Mouse (Mus musculus): ENCODE data around the gene Catsper1.

Gene Catsper1

GRCm38 (mm10) chr19:5356080-5356479, 20.5 kb downstream of the Catsper1 start:
- no peak for DNase-seq

- no peak for DNase-seq
These were observed 26.6 kb downstream of the Catsper1 start for GRCm38 (mm10) chr19:5362186-5362585.

- no peak for DNase-seq
These were observed 28.6 kb downstream of the Catsper1 start for GRCm38 (mm10) chr19:5364124-5364523.

- no peak for DNase-seq
These were observed 30.2 kb downstream of the Catsper1 start for GRCm38 (mm10) chr19:5365751-5366150.

GRCm38 (mm10) chr19:5366175-5367052, 30.9 kb downstream of the Catsper1 start, which contains the start of gene Eif1ad:
Gene Eif1ad (plus strand): TSS chr19:5366741.
- DNase-seq: peak; percentile 94 to 96

- DNase-seq: no peak
These were observed 31.5 kb downstream of the Catsper1 start, which contains the start of gene Banf1 for GRCm38 (mm10) chr19:5367053-5367359. Gene Banf1 (minus strand): TSS chr19:5367168.

- peak; percentile 45 to 53 for DNase-seq
These were observed 31.9 kb downstream of the Catsper1 start for GRCm38 (mm10) chr19:5367455-5367854.

- peak in 1 of 2 experiments; percentile 9 for DNase-seq
These were observed 35.4 kb downstream of the Catsper1 start for GRCm38 (mm10) chr19:5370932-5371331.

GRCm38 (mm10) chr19:5372724-5373123, 37.2 kb downstream of the Catsper1 start:
- no peak for DNase-seq

- no peak for DNase-seq
These were observed 38.6 kb downstream of the Catsper1 start for GRCm38 (mm10) chr19:5374177-5374576.

- DNase-seq: no peak
These were observed 39.2 kb downstream of the Catsper1 start for GRCm38 (mm10) chr19:5374748-5375147.

GRCm38 (mm10) chr19:5377446-5377845, 41.9 kb downstream of the Catsper1 start:
- DNase-seq: no peak

- no peak for DNase-seq
These were observed 47.8 kb downstream of the Catsper1 start for GRCm38 (mm10) chr19:5383326-5383725.

- DNase-seq: no peak
These were observed 49.2 kb downstream of the Catsper1 start for GRCm38 (mm10) chr19:5384715-5385114.

- no peak for DNase-seq
These were observed 52.5 kb downstream of the Catsper1 start for GRCm38 (mm10) chr19:5388011-5388441.

- peak; percentile 93 to 94 for DNase-seq
These were observed 53.2 kb downstream of the Catsper1 start, which contains the start of gene Sart1 for GRCm38 (mm10) chr19:5388588-5389242. Gene Sart1 (minus strand): TSS chr19:5388703.

- peak; percentile 80 to 82 for DNase-seq
These were observed 54.1 kb downstream of the Catsper1 start for GRCm38 (mm10) chr19:5389647-5390046.

GRCm38 (mm10) chr19:5390416-5390815, 54.9 kb downstream of the Catsper1 start:
- no peak for DNase-seq

- DNase-seq: no peak
These were observed 57.4 kb downstream of the Catsper1 start for GRCm38 (mm10) chr19:5392892-5393291.

All from B cell, adult 2 months (primary cell).